Mouse (Mus musculus) layer of hippocampus, postnatal 25 days (tissue): Measurements from ENCODE around the gene Mfsd4b5. TPM values are rescaled to one million over a fixed set of nuclear protein-coding genes. Genes with fewer than 3 reads are reported as not detected.
"Not testable (repeated sequence)": the region's sequence is repeated elsewhere in the genome, so short reads cannot be mapped to it uniquely, and the experiment has no call there.

Experiments
- DNase-seq, 2 experiments: peaks; one replicate each; pipeline ENCODE4 v3.0.0; 2022; ENCODE audit warnings: mixed read lengths in 2 of 2, low spot score in 1 of 2; ENCODE audit errors: extremely low spot score in 1 of 2
- total RNA-seq, 2 experiments: library from RNA; stranded (reverse); gene quantifications; 2 replicates each; pipeline ENCODE4 v1.2.3; 2021

Mfsd4b5 gene
- total RNA-seq, 2 experiments from 2014 or later = 0.54 to 0.57 TPM

DNA sequence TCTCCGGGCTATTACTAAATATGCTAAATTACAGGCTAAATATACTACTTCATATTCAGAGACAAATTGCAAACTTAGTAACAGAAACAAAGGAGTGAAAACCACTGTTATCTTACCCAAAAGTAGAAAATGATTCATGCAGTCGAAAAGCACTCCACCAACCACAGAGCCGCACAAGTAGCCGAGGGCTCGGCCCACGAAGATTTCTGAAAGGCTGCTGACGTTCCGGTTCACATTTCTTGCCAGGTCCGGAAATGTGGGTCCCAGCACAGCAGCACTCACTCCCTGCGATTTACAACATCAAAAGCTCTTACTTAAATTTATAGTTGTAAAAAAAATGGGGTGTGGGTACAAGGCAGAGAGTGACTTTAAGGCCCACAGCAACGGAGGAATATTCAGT, 11.5 kb downstream of the Mfsd4b5 start:
- no peak for DNase-seq

DNA sequence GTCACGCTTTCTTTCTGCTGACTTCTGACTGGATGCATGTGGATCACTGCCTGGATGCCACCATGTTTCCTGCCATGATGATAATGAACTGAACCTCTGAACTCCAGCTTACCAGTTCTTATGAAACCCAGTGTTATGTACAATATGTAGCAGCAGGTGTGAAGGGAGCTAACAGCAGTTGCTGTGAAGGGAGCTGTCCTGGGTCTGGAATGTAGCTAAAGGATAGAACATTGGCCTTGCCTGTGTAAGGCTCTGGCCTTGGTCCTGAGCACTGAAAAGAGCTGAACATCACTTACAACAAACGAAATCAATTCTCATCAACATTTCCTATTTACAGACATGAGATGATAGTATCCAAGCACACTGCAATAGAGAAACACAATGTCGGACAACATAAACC, 18.9 kb downstream of the Mfsd4b5 start:
- no peak for DNase-seq

GRCm38 (mm10) chr10:39961906-39962305, 24.5 kb downstream of the Mfsd4b5 start:
- no peak for DNase-seq

DNA sequence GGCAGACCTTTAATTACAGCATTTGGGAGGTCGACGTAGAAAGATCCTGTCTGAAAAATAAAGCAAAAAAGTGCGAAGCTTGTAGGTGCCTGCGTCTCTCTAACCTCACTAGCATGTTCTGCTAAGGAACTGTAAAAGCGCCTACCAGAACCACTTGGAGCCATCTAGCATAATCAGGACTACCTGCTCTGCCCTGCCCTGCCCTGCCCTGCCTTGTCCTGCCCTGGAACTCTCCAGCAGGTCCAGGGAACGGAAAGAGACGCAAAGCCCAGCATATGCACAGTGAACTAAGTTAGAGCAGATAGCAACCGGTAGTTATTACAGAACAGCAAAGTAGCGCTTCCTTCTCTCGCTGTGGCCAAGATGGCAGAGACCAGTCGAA, 26.0 kb downstream of the Mfsd4b5 start:
- DNase-seq = no peak

DNA sequence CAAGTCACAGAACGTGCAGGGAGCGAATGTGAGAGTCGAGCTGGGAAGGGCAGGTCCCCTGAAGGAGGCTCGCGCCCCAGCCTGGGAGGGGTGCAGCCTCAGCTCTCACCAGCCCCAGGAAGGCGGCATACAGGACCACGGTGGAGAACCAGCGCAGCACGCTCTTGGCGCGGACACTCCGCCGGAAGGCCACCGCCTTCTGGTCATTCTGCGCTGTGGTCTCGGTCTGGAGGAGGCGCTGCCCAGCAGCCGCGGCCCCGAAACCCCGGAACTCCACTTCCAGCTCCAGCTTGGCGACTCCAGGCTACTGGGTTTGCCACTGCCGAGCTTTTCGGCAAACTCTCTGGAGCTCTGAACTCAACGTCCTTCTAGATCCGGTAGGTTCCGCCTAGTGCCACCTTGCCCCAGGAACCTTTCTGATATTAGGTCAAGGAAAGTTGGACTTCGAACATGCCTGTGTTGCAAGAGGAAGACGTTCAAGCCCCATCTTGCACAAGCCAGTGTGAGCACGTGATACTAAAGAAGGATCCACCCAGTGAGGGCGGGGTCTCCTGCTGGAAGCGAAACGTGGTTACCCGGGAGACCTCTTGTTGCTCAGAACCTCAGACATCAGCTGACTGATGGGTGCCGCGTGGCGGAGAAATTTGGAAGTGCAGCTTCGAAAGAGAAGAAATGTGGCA, 26.5 kb downstream of the Mfsd4b5 start, which contains the start of gene Mfsd4b3:
TSS of gene Mfsd4b3 (minus strand) at position 393 of the 680 bp plus-strand sequence.
- peak; percentile 70 to 87 for DNase-seq

GRCm38 (mm10) chr10:39958266-39958665, 28.2 kb downstream of the Mfsd4b5 start:
- no peak for DNase-seq

GRCm38 (mm10) chr10:39956340-39956878, 30.0 kb downstream of the Mfsd4b5 start:
- DNase-seq = no peak

DNA sequence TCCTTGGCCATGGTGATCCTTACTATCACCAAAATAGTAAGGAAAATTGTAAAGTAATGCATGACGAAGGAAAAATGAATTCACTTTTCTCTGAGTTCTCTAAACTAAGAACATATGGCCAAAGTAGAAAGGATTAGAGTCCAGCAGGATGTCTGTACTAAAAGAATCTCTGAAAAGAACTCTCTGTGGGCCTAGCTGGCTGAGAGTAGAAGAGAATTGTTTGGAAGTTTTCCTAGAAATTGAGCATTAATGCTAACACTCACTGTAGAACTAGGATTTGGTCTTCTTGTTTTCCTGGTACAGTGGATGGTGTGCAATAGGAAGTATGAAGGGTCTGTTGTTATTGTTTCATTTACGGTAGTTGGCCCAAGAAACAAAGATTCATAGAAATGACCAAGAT, 31.3 kb downstream of the Mfsd4b5 start:
- DNase-seq = no peak

GRCm38 (mm10) chr10:39949377-39949954, 37.0 kb downstream of the Mfsd4b5 start:
- DNase-seq = no peak

DNA sequence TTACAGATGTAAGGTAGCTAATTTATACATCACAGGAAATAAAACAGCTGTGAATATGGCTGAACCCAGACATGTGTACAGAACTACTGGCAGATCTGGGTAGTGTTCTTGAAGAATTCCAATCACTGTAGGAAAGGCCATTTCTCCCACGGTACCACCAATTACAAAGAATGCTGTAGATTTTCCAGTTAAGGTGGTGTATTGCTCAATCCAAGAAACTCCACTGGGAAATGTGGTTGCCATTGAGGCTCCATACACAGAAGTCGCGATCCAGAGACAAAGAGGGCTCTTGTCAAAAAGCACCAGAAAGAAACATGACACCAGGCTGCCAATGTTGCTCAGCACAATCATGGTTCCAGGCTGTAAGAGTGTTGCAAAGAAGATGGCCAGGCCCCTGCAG, 39.3 kb downstream of the Mfsd4b5 start:
- DNase-seq = not testable (repeated sequence)

DNA sequence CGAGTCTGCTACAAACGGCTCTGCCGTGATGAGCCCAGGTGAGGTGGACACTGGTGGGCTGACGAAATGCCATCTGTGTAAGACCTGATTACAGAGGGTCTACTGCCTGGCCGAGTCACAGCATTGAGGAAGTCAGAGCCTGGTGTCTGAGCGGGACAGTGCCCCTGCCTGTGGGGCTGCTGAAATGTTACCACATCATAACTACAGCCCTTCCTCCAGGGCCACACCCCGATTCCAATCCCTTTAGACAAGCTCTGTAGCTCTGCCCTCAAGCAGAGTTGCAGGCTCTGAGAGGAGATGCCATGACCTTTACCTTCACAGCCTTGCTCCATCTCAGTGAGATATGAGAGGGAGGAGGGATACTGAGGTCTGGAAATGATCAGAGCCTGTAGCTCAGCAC, 49.9 kb downstream of the Mfsd4b5 start:
- no peak for DNase-seq

DNA sequence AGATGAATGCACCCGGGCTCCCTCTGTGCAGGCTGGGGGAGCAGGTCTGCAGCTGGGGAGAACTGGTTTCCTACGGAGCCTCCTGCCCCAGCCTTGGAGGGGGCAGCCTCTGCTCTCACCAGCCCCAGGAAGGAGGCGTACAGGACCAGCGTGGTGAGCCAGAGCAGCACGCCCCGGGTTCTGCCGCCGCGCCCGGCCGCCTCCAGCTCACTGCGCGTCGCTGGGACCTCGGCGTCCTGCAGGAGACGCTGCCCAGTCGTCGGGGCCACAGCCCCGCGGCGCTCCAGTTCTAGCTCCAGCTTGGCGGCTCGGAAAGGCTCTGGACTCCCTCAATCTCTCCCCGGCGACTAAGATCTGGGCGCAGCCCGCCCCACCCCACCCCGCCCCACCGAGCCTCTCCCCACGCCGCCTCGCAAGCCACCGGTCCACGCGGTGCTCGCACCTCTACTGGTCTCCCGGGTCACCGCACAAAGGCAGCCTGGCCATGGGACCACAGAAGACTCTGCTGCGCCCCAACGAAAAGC, 59.8 kb downstream of the Mfsd4b5 start, which contains the start of gene Mfsd4b2:
TSS of gene Mfsd4b2 (minus strand) at position 308 of the 524 bp plus-strand sequence.
- DNase-seq = no peak

DNA sequence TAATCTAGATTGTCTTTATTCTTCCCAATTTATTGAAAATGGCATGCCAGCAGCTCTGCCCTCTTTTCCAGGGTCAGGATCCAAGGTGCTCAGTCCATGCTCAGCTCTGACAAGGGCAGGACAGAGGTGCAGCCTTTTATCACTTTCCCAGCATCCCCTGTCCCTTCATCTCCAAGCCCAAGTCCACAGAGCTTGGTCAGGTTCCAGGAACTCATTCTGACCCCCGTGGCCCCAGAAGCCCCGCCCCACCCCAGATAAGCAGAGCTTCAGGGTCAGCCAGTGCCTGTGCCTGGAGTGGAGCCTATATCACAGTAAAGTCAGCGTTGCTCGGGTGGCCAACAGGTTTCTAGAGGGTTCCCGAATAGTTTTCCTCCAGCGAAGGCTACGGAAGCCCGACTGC, 61.9 kb downstream of the Mfsd4b5 start:
- not testable (repeated sequence) for DNase-seq

DNA sequence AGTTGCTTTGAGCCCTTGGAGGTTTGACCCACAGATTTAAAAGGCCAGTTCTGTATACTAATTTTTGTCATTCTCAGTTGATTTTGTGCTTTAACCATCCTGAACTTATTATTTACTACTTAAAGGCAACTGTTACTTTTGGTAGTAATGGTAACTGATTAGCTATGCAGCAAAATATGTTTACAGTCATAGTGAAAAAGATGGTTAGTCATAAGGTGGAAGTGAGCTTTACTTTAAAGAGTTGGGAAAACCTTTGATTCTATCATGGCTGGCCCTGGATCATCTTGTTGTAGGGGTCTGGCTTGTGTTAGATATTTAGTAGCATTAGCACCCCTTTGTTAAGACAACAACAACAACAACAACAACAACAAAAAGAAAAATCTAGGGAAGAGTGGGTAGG, 73.8 kb downstream of the Mfsd4b5 start:
- DNase-seq = no peak

DNA sequence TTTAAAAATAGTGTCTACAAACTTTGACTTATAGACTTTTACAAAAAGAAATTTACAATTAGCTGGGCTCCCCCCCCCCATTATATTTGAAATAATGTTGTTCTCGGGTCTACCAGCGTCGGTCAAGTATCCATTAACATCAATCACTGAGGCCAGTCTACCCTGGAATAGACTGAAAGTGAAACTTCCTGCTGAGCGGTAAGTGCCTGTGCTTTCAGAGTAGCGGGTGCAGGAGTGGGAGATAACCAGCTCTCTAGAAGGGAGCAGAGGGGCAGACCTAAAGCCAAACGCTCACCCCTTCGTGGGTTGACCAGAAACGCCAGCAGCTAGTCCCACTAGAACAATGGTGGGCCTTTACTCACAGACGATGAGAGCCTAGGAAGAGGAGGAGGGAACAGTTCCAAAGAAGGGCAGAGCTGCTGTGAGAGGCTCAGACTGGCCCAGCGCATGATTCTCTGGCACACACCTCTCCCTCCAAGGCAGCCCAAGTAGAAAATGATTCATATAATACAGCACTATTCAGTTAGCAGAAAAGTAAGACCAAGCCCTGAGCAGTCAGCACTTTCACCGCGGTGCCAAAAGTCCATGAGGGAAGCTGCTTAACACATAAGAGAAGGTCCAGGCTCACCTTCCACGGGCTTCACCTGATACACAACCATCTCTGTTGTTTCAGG, 77.5 kb downstream of the Mfsd4b5 start:
- DNase-seq = no peak

Other genes with a start within 250 kb of the Mfsd4b5 start
- 1 to 10 TPM; 7.5 to 8.6 TPM for gene Mfsd4b4, start 87.4 kb downstream of the Mfsd4b5 start, total RNA-seq
- under 1 TPM; 0.34 to 0.68 TPM for gene Mfsd4b2, start 59.7 kb downstream of the Mfsd4b5 start, total RNA-seq
- under 1 TPM in 1 of 2 experiments, not detected in 1; 0.22 TPM for gene Mfsd4b3, start 26.5 kb downstream of the Mfsd4b5 start, total RNA-seq
- gene Mfsd4b1, start 38.6 kb upstream of the Mfsd4b5 start, total RNA-seq = 1 to 10 TPM in 1 of 2 experiments, under 1 TPM in 1; 0.87 to 2.3 TPM
- 1 to 10 TPM; 2.9 to 3.1 TPM for gene Slc16a10, start 155.6 kb upstream of the Mfsd4b5 start, total RNA-seq